Mouse (Mus musculus) limb, embryonic 11.5 days (tissue): Measurements from ENCODE around the gene Fggy. TPM values are rescaled to one million over a fixed set of nuclear protein-coding genes. Genes with fewer than 3 reads are reported as not detected.

Experiments
- ATAC-seq: fragments of 200-750 bp; cut with Nextera tagmentation; 2 replicates; pipeline ENCODE4 v1.8.0; 2017; ENCODE audit warnings: low read depth; ENCODE audit not compliant: insufficient number of reproducible peaks, low FRiP score, low TSS enrichment
- DNase-seq: peaks from one replicate; pipeline ENCODE4 v3.0.0-alpha.2; 2015; ENCODE audit warnings: low spot score
- H3K27ac ChIP-seq: fragments of 300-500 bp; sonication (generic); replicated peaks from 2 replicates; pipeline ENCODE4 v1.5.1; 2014; ENCODE audit warnings: low read depth, mild to moderate bottlenecking, low read length
- H3K27me3 ChIP-seq: fragments of 300-500 bp; sonication (generic); 2 replicates; pipeline ENCODE4 v1.6.1; 2014; ENCODE audit warnings: mild to moderate bottlenecking, low read length, mixed read lengths; ENCODE audit not compliant: control insufficient read depth, insufficient read depth
- H3K36me3 ChIP-seq: fragments of 300-500 bp; sonication (generic); 2 replicates; pipeline ENCODE4 v1.6.1; 2014; ENCODE audit warnings: mild to moderate bottlenecking, low read length, moderate library complexity, mixed read lengths; ENCODE audit not compliant: control insufficient read depth, insufficient read depth
- H3K4me1 ChIP-seq: fragments of 300-500 bp; sonication (generic); 2 replicates; pipeline ENCODE4 v1.6.1; 2014; ENCODE audit warnings: low read length, mixed read lengths; ENCODE audit not compliant: control insufficient read depth, insufficient read depth
- H3K4me2 ChIP-seq: fragments of 300-500 bp; sonication (generic); 2 replicates; pipeline ENCODE4 v1.6.1; 2014; ENCODE audit warnings: low read depth, mild to moderate bottlenecking, moderate library complexity; ENCODE audit not compliant: severe bottlenecking
- H3K4me3 ChIP-seq: fragments of 300-500 bp; sonication (generic); 2 replicates; pipeline ENCODE4 v1.5.1; 2014; ENCODE audit warnings: low read depth, low read length
- H3K9ac ChIP-seq: fragments of 300-500 bp; sonication (generic); 2 replicates; pipeline ENCODE4 v1.6.1; 2014; ENCODE audit warnings: mild to moderate bottlenecking, low read length
- H3K9me3 ChIP-seq: fragments of 300-500 bp; sonication (generic); 2 replicates; pipeline ENCODE4 v1.6.1; 2016; ENCODE audit warnings: low read length; ENCODE audit not compliant: control insufficient read depth
- WGBS: fragments of 180-500 bp; shearing (Covaris S2); extraction: QIAGEN DNeasy Blood & Tissue Kit; methylation state at CpG from one replicate; pipeline ENCODE4 v1.1.7; 2014; 5-methylcytosine and 5-hydroxymethylcytosine counted together
- polyA plus RNA-seq: library from polyadenylated mRNA; unstranded; fragments of >200 nt; fragmentation: Nextera tagmentation; extraction: Ambion mirVana; gene quantifications from 2 replicates; pipeline ENCODE4 v1.2.1, GENCODE M21; 2014

Gene Fggy
- polyA plus RNA-seq, 1 experiment from 2014 or later, result 8.4 TPM

- Histone ChIP-seq H3K9me3 (no peaks in the 10 kb centered on the region), H3K27ac (no peak overlapping the region), H3K4me1 (no peaks in the 10 kb centered on the region), H3K36me3 (no peaks in the 10 kb centered on the region), H3K4me2 (no peak overlapping the region), H3K4me3 (no peak overlapping the region), H3K9ac (no peak overlapping the region), H3K27me3 (no peaks in the 10 kb centered on the region)
- ATAC-seq (no peak), DNase-seq (peak; percentile 25)
- 75% methylated on average over 4 of the region's 4 CpGs for WGBS
Measured at GRCm38 (mm10) chr4:95934384-95935035, 377.2 kb downstream of the Fggy start.

- no peaks in the 10 kb centered on the region for H3K4me1 ChIP-seq
- WGBS, result 88% methylated on average over 3 of the region's 3 CpGs
- H3K27me3 ChIP-seq, result no peaks in the 10 kb centered on the region
- H3K27ac ChIP-seq, result no peak overlapping the region
- H3K9ac ChIP-seq, result no peak overlapping the region
- no peak overlapping the region for H3K4me2 ChIP-seq
- H3K4me3 ChIP-seq, result no peak overlapping the region
- H3K36me3 ChIP-seq, result no peaks in the 10 kb centered on the region
- DNase-seq, result no peak
- ATAC-seq, result no peak
- no peaks in the 10 kb centered on the region for H3K9me3 ChIP-seq
Measured at GRCm38 (mm10) chr4:95938701-95939100, 381.4 kb downstream of the Fggy start.

GRCm38 (mm10) chr4:95947896-95948295, 390.6 kb downstream of the Fggy start:
- DNase-seq (no peak), ATAC-seq (no peak)
- Histone ChIP-seq H3K9ac (no peak overlapping the region), H3K36me3 (no peaks in the 10 kb centered on the region), H3K27ac (no peak overlapping the region), H3K27me3 (no peaks in the 10 kb centered on the region), H3K4me1 (no peaks in the 10 kb centered on the region), H3K4me2 (no peak overlapping the region), H3K4me3 (no peak overlapping the region), H3K9me3 (no peaks in the 10 kb centered on the region)
- 79% methylated on average over 1 of the region's 1 CpGs for WGBS

GRCm38 (mm10) chr4:95953328-95953727, 396.0 kb downstream of the Fggy start:
- no peaks in the 10 kb centered on the region for H3K36me3 ChIP-seq
- H3K4me2 ChIP-seq, result no peak overlapping the region
- no peak overlapping the region for H3K27ac ChIP-seq
- H3K9ac ChIP-seq, result no peak overlapping the region
- no peaks in the 10 kb centered on the region for H3K27me3 ChIP-seq
- no peak overlapping the region for H3K4me3 ChIP-seq
- no peaks in the 10 kb centered on the region for H3K4me1 ChIP-seq
- no peaks in the 10 kb centered on the region for H3K9me3 ChIP-seq
- DNase-seq (no peak), ATAC-seq (no peak)

- Histone ChIP-seq H3K9ac (peak within 1 kb of the TSS; percentile 58), H3K4me1 (no peaks in the 10 kb centered on the region), H3K27ac (no peak within 1 kb of the TSS), H3K36me3 (no peaks in the 10 kb centered on the region), H3K27me3 (no peaks in the 10 kb centered on the region), H3K4me2 (peak within 1 kb of the TSS; percentile 68), H3K9me3 (no peaks in the 10 kb centered on the region), H3K4me3 (peak within 1 kb of the TSS; percentile 46)
- peak; percentile 94 for DNase-seq
- ATAC-seq, result peak; percentile 100
- 0% methylated on average over 72 of the region's 82 CpGs for WGBS
Measured at GRCm38 (mm10) chr4:95966928-95967724, 409.8 kb downstream of the Fggy start, which contains the start of gene Hook1. TSS of gene Hook1 (plus strand) at chr4:95967240.
